Mouse (Mus musculus): ENCODE results near the gene Olfr1348. TPM values are rescaled to one million over a fixed set of nuclear protein-coding genes. Genes with fewer than 3 reads are reported as not detected.

The Olfr1348 gene
- polyA plus RNA-seq, 1 experiment from 2014 or later = not detected

Other genes starting within 250 kb of the Olfr1348 start
- gene Zfp667, start 222.2 kb downstream of the Olfr1348 start, polyA plus RNA-seq (2016; fragmentation: Nextera tagmentation; extraction: Ambion mirVana) = 6.4 and 8.4 TPM in 2 replicates
- 8.6 and 9.4 TPM in 2 replicates for gene Zfp583, start 177.5 kb downstream of the Olfr1348 start, polyA plus RNA-seq (2016; fragmentation: Nextera tagmentation; extraction: Ambion mirVana)
- gene Gm3854, start 165.0 kb downstream of the Olfr1348 start, polyA plus RNA-seq (2016; fragmentation: Nextera tagmentation; extraction: Ambion mirVana) = 3.1 and 3.2 TPM in 2 replicates
- gene Zfp78, start 145.5 kb downstream of the Olfr1348 start, polyA plus RNA-seq (2016; fragmentation: Nextera tagmentation; extraction: Ambion mirVana) = 2.7 and 2.8 TPM in 2 replicates
- 12.6 and 13.1 TPM in 2 replicates for gene Zfp28, start 125.5 kb downstream of the Olfr1348 start, polyA plus RNA-seq (2016; fragmentation: Nextera tagmentation; extraction: Ambion mirVana)
- gene Smim17, start 110.0 kb downstream of the Olfr1348 start, polyA plus RNA-seq (2016; fragmentation: Nextera tagmentation; extraction: Ambion mirVana) = 0.20 TPM in 1 of 2 replicates, not detected in the other
- gene Gm20715, start 98.5 kb downstream of the Olfr1348 start, polyA plus RNA-seq (2016; fragmentation: Nextera tagmentation; extraction: Ambion mirVana) = 0.05 TPM in 1 of 2 replicates, not detected in the other
- not detected in 2 replicates for gene Olfr1344, start 70.1 kb downstream of the Olfr1348 start, polyA plus RNA-seq (2016; fragmentation: Nextera tagmentation; extraction: Ambion mirVana)
- not detected in 2 replicates for gene Olfr1336, start 52.6 kb downstream of the Olfr1348 start, polyA plus RNA-seq (2016; fragmentation: Nextera tagmentation; extraction: Ambion mirVana)
- gene Olfr1346, start 41.6 kb downstream of the Olfr1348 start, polyA plus RNA-seq (2016; fragmentation: Nextera tagmentation; extraction: Ambion mirVana) = not detected in 2 replicates
- not detected in 2 replicates for gene Olfr5, start 21.8 kb downstream of the Olfr1348 start, polyA plus RNA-seq (2016; fragmentation: Nextera tagmentation; extraction: Ambion mirVana)
- gene Olfr1347, start 9.0 kb downstream of the Olfr1348 start, polyA plus RNA-seq (2016; fragmentation: Nextera tagmentation; extraction: Ambion mirVana) = not detected in 2 replicates
- not detected in 2 replicates for gene Olfr1349, start 14.2 kb upstream of the Olfr1348 start, polyA plus RNA-seq (2016; fragmentation: Nextera tagmentation; extraction: Ambion mirVana)
- gene Olfr1350, start 56.1 kb upstream of the Olfr1348 start, polyA plus RNA-seq (2016; fragmentation: Nextera tagmentation; extraction: Ambion mirVana) = not detected in 2 replicates
- 4.7 and 5.1 TPM in 2 replicates for gene Zim1, start 187.7 kb upstream of the Olfr1348 start, polyA plus RNA-seq (2016; fragmentation: Nextera tagmentation; extraction: Ambion mirVana)
- 264 and 269 TPM in 2 replicates for gene Peg3, start 221.7 kb upstream of the Olfr1348 start, polyA plus RNA-seq (2016; fragmentation: Nextera tagmentation; extraction: Ambion mirVana)
- 16.2 and 19.2 TPM in 2 replicates for gene Usp29, start 221.8 kb upstream of the Olfr1348 start, polyA plus RNA-seq (2016; fragmentation: Nextera tagmentation; extraction: Ambion mirVana)